Comparison of ENCODE assay signal across 7 mouse cellular contexts in genomic region chr3:41742278-41742934, GRCm38 (mm10). TPM values are rescaled to one million over a fixed set of nuclear protein-coding genes. Genes with fewer than 3 reads are reported as not detected.
DNase-seq lines count a peak whose midpoint lies in the region; ATAC-seq lines count a peak whose summit lies in the region.

Gene Sclt1, minus strand, starts transcription at chr3:41742514.
Gene D3Ertd751e, plus strand, starts transcription at chr3:41742611.

- peak within 1 kb of the TSS; percentile 95 for H3K27ac ChIP-seq in embryonic facial prominence, embryonic 11.5 days (replicated peaks; ENCODE audit: low read depth, low read length)
- H3K27ac ChIP-seq in limb, embryonic 10.5 days: peak within 1 kb of the TSS; percentile 96
- H3K27ac ChIP-seq in midbrain, embryonic 13.5 days: peak within 1 kb of the TSS; percentile 97

- peak; percentile 98 for DNase-seq in adrenal gland, postnatal 14 days
- DNase-seq in embryonic facial prominence, embryonic 11.5 days (ENCODE audit: low spot score): peak; percentile 98
- peak; percentile 96 for DNase-seq in kidney, adult 11 months
- peak; percentile 95 for DNase-seq in limb, embryonic 10.5 days (ENCODE audit: low spot score)
- peak; percentile 92 for DNase-seq in spleen, adult 12 weeks (ENCODE audit: low spot score)

- peak within 1 kb of the TSS; percentile 75 for H3K4me3 ChIP-seq in embryonic facial prominence, embryonic 11.5 days (ENCODE audit: low read depth, low read length)
- peak within 1 kb of the TSS; percentile 83 for H3K4me3 ChIP-seq in limb, embryonic 10.5 days
- peak within 1 kb of the TSS; percentile 79 for H3K4me3 ChIP-seq in midbrain, embryonic 13.5 days (replicated peaks)

- WGBS in embryonic facial prominence, embryonic 11.5 days: under 1% methylated on average over 66 of the region's 66 CpGs
- WGBS in limb, embryonic 10.5 days: under 1% methylated on average over 66 of the region's 66 CpGs
- under 1% methylated on average over 66 of the region's 66 CpGs for WGBS in midbrain, embryonic 13.5 days

- no peaks in the 10 kb centered on the region for H3K9me3 ChIP-seq in embryonic facial prominence, embryonic 11.5 days (replicated peaks; ENCODE audit: control insufficient read depth, low read length)
- H3K9me3 ChIP-seq in limb, embryonic 10.5 days (replicated peaks): no peaks in the 10 kb centered on the region
- H3K9me3 ChIP-seq in midbrain, embryonic 13.5 days: no peaks in the 10 kb centered on the region

- H3K4me1 ChIP-seq in embryonic facial prominence, embryonic 11.5 days (ENCODE audit: control insufficient read depth, insufficient read depth, low read length): no peaks in the 10 kb centered on the region
- peaks cover 10% of the 10 kb centered on the region for H3K4me1 ChIP-seq in limb, embryonic 10.5 days
- peaks cover 22% of the 10 kb centered on the region for H3K4me1 ChIP-seq in midbrain, embryonic 13.5 days (replicated peaks)

- H3K36me3 ChIP-seq in embryonic facial prominence, embryonic 11.5 days (replicated peaks; ENCODE audit: control insufficient read depth, insufficient read depth, low read depth, low read length): no peaks in the 10 kb centered on the region
- peaks cover 6% of the 10 kb centered on the region; the same call in 1 of the 2 replicates for H3K36me3 ChIP-seq in limb, embryonic 10.5 days
- H3K36me3 ChIP-seq in midbrain, embryonic 13.5 days: no peaks in the 10 kb centered on the region

- H3K27me3 ChIP-seq in embryonic facial prominence, embryonic 11.5 days (ENCODE audit: control insufficient read depth, insufficient read depth, low read length): no peaks in the 10 kb centered on the region
- no peaks in the 10 kb centered on the region for H3K27me3 ChIP-seq in limb, embryonic 10.5 days (ENCODE audit: low read depth, poor library complexity, severe bottlenecking)
- no peaks in the 10 kb centered on the region for H3K27me3 ChIP-seq in midbrain, embryonic 13.5 days

- H3K9ac ChIP-seq in embryonic facial prominence, embryonic 11.5 days (replicated peaks; ENCODE audit: low read length): peak within 1 kb of the TSS; percentile 89
- H3K9ac ChIP-seq in midbrain, embryonic 13.5 days (replicated peaks): peak within 1 kb of the TSS; percentile 80

- peak within 1 kb of the TSS; percentile 71 for H3K4me2 ChIP-seq in embryonic facial prominence, embryonic 11.5 days (ENCODE audit: low read depth, low read length)
- peak within 1 kb of the TSS; percentile 78 for H3K4me2 ChIP-seq in midbrain, embryonic 13.5 days (replicated peaks)

- ATAC-seq in embryonic facial prominence, embryonic 11.5 days (replicated peaks; ENCODE audit: insufficient number of reproducible peaks, low FRiP score, low TSS enrichment, low read depth): peak; percentile 99
- peak; percentile 97 for ATAC-seq in granulocyte monocyte progenitor cell, adult 5-6 weeks (replicated peaks; ENCODE audit: poor library complexity, severe bottlenecking)
- ATAC-seq in midbrain, embryonic 13.5 days: peak; percentile 99

RNA-seq across cellular contexts. Expression of gene Sclt1, which starts in this region (rescaled TPM):
- total RNA-seq in adrenal gland, postnatal 14 days (2021): 10.7 and 11.9 TPM in 2 replicates
- 26.0 and 28.4 TPM in 2 replicates for polyA plus RNA-seq in embryonic facial prominence, embryonic 11.5 days (2014; fragmentation: Nextera tagmentation; extraction: Ambion mirVana)
- total RNA-seq in granulocyte monocyte progenitor cell, adult 5-6 weeks (2014; fragmentation: Nextera tagmentation): 28.4 and 32.5 TPM in 2 replicates
- total RNA-seq in granulocyte monocyte progenitor cell, adult 5-6 weeks (2017): 26.4 and 35.8 TPM in 2 replicates
- 20.3 and 29.4 TPM in 2 replicates for polyA plus RNA-seq in limb, embryonic 10.5 days (2016; fragmentation: Nextera tagmentation; extraction: Ambion mirVana)
- polyA plus RNA-seq in midbrain, embryonic 13.5 days (2015; fragmentation: Nextera tagmentation; extraction: Ambion mirVana): 21.1 and 23.9 TPM in 2 replicates

RNA-seq across cellular contexts. Expression of gene D3Ertd751e, which starts in this region (rescaled TPM):
- 9.6 and 13.3 TPM in 2 replicates for total RNA-seq in adrenal gland, postnatal 14 days (2021)
- polyA plus RNA-seq in embryonic facial prominence, embryonic 11.5 days (2014; fragmentation: Nextera tagmentation; extraction: Ambion mirVana): 14.9 and 17.5 TPM in 2 replicates
- 14.1 and 20.2 TPM in 2 replicates for total RNA-seq in granulocyte monocyte progenitor cell, adult 5-6 weeks (2014; fragmentation: Nextera tagmentation)
- total RNA-seq in granulocyte monocyte progenitor cell, adult 5-6 weeks (2017): 12.3 and 21.7 TPM in 2 replicates
- 16.0 and 19.2 TPM in 2 replicates for polyA plus RNA-seq in limb, embryonic 10.5 days (2016; fragmentation: Nextera tagmentation; extraction: Ambion mirVana)
- polyA plus RNA-seq in midbrain, embryonic 13.5 days (2015; fragmentation: Nextera tagmentation; extraction: Ambion mirVana): 15.1 and 17.8 TPM in 2 replicates

Comparison
In these comparisons a context has a peak if more than half of its experiments do, and no peak if none do; other contexts are left out.
1. Peak in every context shown above with its lines: DNase-seq, ATAC-seq, H3K4me3 ChIP-seq and H3K27ac ChIP-seq.